Mouse (Mus musculus) bone marrow, adult 2 months (tissue): Measurements from ENCODE around the gene Myh11. TPM values are rescaled to one million over a fixed set of nuclear protein-coding genes. Genes with fewer than 3 reads are reported as not detected.

Experiments
- H3K27ac ChIP-seq: fragments of 200-500 bp; 2 replicates; pipeline ENCODE4 v1.5.1; 2012; ENCODE audit warnings: low read depth, mild to moderate bottlenecking, control low read depth, inconsistent platforms, low read length; ENCODE audit not compliant: control insufficient read depth, poor library complexity, insufficient read depth
- H3K4me1 ChIP-seq: fragments of 200-500 bp; 2 replicates; pipeline ENCODE4 v1.6.1; 2011; ENCODE audit warnings: low read length; ENCODE audit not compliant: control insufficient read depth, insufficient read depth
- H3K4me3 ChIP-seq: fragments of 200-500 bp; replicated peaks from 2 replicates; pipeline ENCODE3; 2011; ENCODE audit warnings: mild to moderate bottlenecking, low read depth, low read length, control low read depth; ENCODE audit not compliant: control insufficient read depth
- CTCF ChIP-seq: fragments of 200-500 bp; IDR thresholded peaks from 2 replicates; pipeline ENCODE4 v1.5.1; 2011; ENCODE audit warnings: low read length, control low read depth; ENCODE audit not compliant: control insufficient read depth, insufficient read depth
- POLR2A ChIP-seq: fragments of 200-500 bp; IDR thresholded peaks from 2 replicates; pipeline ENCODE4 v1.6.1; 2011; ENCODE audit warnings: low read depth, mild to moderate bottlenecking, control low read depth, low read length, borderline replicate concordance; ENCODE audit not compliant: control insufficient read depth
- WGBS: fragments of 180-500 bp; shearing (Covaris S2); methylation state at CpG from one replicate; pipeline ENCODE4 v1.1.7; 2018; 5-methylcytosine and 5-hydroxymethylcytosine counted together
- polyA plus RNA-seq: library from polyadenylated mRNA; stranded (reverse); fragments of >200 nt; gene quantifications from 2 replicates; pipeline ENCODE4 v1.2.4, GENCODE M21; 2011; ENCODE audit warnings: low replicate concordance; ENCODE audit not compliant: missing spikeins, insufficient read depth, insufficient read length

The Myh11 gene
- polyA plus RNA-seq, 1 experiment = 1.1 TPM

GRCm38 (mm10) chr16:14296544-14297124 is 5.5 kb upstream of the Myh11 start:
- WGBS = 88% methylated on average over 2 of the region's 2 CpGs
- H3K4me1 ChIP-seq = no peaks in the 10 kb centered on the region; the same call in none of the 2 replicates
- H3K4me3 ChIP-seq = no peak overlapping the region
- TF ChIP-seq CTCF = no peak
- no peak for TF ChIP-seq POLR2A
- no peak overlapping the region for H3K27ac ChIP-seq

DNA sequence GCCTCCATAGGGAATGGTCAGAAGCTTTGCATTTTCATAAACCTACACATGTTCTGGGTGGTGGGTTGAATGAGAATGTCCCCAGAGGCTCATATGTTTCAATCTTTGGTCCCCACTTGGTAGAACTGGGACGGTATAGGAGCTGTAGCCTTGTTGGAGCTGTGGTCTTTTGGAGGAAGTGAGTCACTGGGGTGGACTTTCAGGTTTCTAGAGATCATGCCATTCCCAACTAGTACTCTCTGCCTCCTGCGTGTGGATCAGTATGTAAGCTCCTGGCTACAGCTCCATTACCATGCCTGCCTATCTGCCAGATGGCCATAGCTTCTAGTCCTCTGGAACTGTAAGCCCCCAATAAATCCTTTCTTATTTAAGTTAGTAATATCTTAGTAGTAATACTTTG is 4.1 kb upstream of the Myh11 start:
- H3K4me1 ChIP-seq = no peaks in the 10 kb centered on the region; the same call in none of the 2 replicates
- H3K27ac ChIP-seq = no peak overlapping the region
- H3K4me3 ChIP-seq = no peak overlapping the region
- WGBS = 45% methylated on average over 2 of the region's 2 CpGs
- no peak for TF ChIP-seq CTCF
- TF ChIP-seq POLR2A = no peak

DNA sequence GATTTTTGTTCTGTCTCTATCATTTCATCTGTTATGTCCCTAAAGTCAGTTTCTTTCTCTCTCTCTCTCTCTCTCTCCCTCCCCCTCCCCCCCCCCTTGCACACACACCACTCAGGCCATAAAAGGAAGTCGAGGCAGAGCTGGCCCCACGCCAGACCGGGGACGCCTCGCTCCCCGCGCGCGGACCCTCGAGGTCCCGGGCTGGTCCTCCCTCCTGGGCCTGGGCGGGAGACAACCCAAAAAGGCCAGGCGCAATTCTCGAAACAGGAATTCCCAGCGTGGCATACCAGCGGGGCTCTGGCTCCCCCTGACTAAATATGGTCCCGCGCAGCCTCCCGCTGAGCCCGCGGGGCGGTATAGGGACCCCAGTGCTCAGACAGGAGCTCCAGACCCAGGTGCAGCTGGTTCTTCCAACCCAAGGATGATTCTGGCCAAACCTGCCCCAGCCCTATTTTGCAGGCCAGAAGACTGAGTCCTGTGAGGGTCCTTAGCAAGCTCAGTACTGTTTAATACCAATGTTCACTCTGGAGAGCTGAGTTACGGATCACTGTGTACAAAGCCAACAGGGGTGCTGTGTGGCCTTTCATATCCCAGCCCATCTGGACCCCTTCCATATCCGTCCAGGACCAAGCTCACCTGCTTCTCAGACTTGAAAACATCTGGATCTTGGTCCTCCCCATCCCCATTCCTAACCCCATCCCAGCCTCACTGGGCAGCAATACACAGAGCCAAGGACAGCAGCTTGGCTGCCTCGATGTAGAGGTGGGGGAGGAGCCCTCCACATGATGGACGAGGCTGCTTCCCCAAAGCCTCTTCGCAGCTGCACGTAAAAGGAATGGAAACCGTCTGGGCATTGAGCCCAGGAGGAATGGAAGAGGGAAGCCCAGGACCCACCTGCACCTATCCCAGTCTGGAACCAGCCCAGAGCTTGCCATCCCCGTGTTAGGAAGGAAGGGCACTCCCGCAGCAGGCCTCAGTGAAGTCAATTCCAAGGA is 1.3 kb upstream of the Myh11 start:
- TF ChIP-seq POLR2A (no peak), CTCF (no peak)
- H3K4me1 ChIP-seq = no peaks in the 10 kb centered on the region; the same call in none of the 2 replicates
- WGBS = 18% methylated on average over 31 of the region's 31 CpGs
- H3K27ac ChIP-seq = no peak overlapping the region
- H3K4me3 ChIP-seq = no peak overlapping the region

- Histone ChIP-seq H3K4me1 (no peaks in the 10 kb centered on the region), H3K4me3 (no peak overlapping the region), H3K27ac (no peak overlapping the region)
- no peak for TF ChIP-seq CTCF
- TF ChIP-seq POLR2A = no peak
- WGBS = 58% methylated on average over 4 of the region's 4 CpGs
Measured at GRCm38 (mm10) chr16:14272374-14272965, 18.7 kb downstream of the Myh11 start.

DNA sequence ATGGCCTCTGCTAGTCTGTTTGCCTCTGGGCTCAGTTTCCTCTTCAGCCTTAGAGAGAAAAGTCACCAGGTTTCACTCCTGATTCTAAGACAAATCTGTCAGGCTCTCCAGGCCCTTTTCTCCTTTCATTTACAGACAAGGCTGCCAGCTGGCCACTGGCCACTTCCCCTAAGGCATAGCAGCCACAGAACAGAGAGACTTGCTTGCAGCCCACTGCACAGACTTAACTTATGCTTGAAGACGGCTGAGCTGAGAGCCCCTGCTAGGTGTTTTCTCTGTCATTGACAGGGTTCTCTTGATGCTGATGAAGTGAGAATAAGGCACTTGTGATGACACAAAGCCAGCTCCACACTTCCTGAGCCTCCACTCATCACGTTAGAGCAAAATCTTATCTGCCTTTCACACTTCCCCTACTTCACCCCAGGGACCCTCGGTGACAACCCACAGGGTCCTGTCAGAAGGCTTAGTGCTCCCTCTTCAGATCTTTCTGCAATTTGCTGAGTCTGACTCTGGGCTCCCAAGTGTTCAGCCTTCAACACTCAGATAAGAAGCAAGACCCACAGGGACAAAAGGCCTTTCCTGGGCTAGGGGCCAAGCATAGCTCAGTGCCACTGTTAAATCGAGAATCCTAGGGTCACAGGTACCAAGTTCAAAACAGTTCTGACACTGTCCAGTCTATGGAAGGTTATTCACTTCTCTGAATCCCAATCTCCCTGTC is 25.8 kb downstream of the Myh11 start:
- 10% methylated on average over 4 of the region's 4 CpGs for WGBS
- Histone ChIP-seq H3K4me1 (no peaks in the 10 kb centered on the region), H3K4me3 (no peak overlapping the region), H3K27ac (no peak overlapping the region)
- TF ChIP-seq POLR2A = no peak
- TF ChIP-seq CTCF = no peak

DNA sequence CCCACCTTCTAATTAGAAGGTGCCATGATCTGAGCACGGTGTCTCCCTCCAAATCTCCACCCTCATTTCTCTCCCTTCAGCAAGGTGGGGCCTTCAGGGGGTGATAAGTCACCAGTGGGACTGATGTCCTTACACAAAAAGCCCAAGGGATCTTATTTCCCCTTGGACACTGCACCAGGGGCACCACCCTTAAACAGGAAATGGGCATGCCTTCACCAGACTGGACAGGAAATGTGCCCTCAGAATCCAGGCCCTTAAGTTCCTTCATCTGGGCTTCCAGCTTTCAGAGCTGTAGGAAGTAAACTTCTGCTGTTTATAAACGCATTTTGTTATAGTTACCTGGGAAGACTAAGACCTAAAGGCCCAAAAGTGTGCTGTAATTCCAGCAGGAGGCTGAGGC is 26.7 kb downstream of the Myh11 start:
- Histone ChIP-seq H3K4me3 (no peak overlapping the region), H3K4me1 (no peaks in the 10 kb centered on the region), H3K27ac (no peak overlapping the region)
- TF ChIP-seq POLR2A (no peak), CTCF (no peak)
- WGBS = 51% methylated on average over 2 of the region's 2 CpGs

DNA sequence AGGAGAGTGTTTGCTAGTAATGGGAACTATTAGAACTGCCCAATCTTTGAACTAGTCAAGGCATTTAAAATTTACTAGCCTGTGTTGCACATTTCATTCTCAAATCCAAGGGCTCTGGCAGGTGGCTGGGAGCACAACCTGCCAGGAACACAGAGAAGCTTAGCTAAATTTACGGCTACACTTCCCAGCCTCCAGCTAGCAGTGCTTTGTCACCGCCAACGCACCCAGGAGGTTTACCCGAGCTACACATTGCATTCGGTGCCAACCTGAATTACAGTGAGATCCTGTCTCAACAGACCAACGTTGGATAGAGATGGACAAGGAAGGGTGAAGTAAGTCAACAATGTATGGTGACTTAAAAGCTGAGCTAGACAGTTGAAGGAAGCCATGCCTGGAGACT is 27.9 kb downstream of the Myh11 start:
- 82% methylated on average over 6 of the region's 6 CpGs for WGBS
- H3K4me1 ChIP-seq = no peaks in the 10 kb centered on the region
- no peak overlapping the region for H3K27ac ChIP-seq
- no peak for TF ChIP-seq POLR2A
- H3K4me3 ChIP-seq = no peak overlapping the region

DNA sequence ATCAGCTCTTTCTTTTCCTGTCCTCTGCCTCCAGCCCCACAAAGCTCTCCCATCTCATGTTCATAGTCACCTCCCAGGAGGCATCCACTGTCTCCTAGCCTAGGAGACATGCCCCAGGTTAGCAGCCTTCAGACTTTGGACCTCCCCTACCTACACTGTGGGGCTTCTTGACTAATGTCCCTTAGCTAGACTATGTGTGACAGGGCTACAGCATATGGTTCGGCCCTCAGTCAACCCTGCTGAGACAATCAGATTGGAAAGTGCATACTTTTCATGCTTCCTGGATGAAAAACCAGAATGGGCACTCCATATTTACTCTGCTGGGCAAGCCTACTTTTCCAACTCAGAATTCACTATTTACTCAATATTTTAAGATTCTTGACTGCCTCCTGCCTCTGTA is 28.8 kb downstream of the Myh11 start:
- TF ChIP-seq CTCF (no peak), POLR2A (no peak)
- Histone ChIP-seq H3K4me3 (no peak overlapping the region), H3K4me1 (no peaks in the 10 kb centered on the region), H3K27ac (no peak overlapping the region)
- 81% methylated on average over 1 of the region's 1 CpGs for WGBS
